Mouse (Mus musculus) E14TG2a.4 (cell line): ENCODE measurements around the gene Nemp1.

Source experiments
- H3K27me3 ChIP-seq: 2 replicates; pipeline ENCODE4 v1.6.1; 2014; ENCODE audit warnings: low read length, control low read depth; ENCODE audit not compliant: insufficient read depth
- H3K36me3 ChIP-seq: 2 replicates; pipeline ENCODE4 v1.6.1; 2014; ENCODE audit warnings: low read length, control low read depth; ENCODE audit not compliant: insufficient read depth
- H3K4me1 ChIP-seq: replicated peaks from 2 replicates; pipeline ENCODE4 v1.6.1; 2014; ENCODE audit warnings: low read depth, low read length, control low read depth
- H3K4me3 ChIP-seq: replicated peaks from 2 replicates; pipeline ENCODE4 v1.5.1; 2014; ENCODE audit warnings: mild to moderate bottlenecking, low read length
- H3K9me3 ChIP-seq: 2 replicates; pipeline ENCODE4 v1.6.1; 2014; ENCODE audit warnings: low read length, control low read depth
- CTCF ChIP-seq: conservative IDR thresholded peaks from 2 replicates; pipeline ENCODE4 v1.5.1; 2014; ENCODE audit warnings: low read length
- NANOG ChIP-seq: IDR thresholded peaks from 2 replicates; pipeline ENCODE4 v1.6.1; 2014; ENCODE audit warnings: borderline replicate concordance, low read length, mixed read lengths
- POU5F1 ChIP-seq: IDR thresholded peaks from 2 replicates; pipeline ENCODE4 v1.6.1; 2014; ENCODE audit warnings: low read length, borderline replicate concordance

Nemp1 gene

DNA sequence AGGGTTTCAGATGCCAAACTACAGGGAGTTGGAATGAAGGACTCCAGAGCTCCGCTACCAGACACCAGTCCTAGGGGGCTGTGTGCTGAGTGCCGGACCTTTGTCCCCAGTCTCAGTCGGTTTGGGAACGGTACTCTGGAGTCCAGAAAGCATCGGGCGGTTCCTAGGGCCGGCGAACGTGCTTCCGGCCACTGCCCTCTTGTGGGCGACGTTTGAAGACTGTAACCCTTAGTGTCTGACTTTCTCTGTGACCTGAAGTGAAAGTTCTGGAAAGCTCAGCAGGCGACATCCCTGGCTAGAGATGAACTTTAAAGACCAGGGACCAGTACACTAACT is 44.7 kb upstream of the Nemp1 start:
- TF ChIP-seq POU5F1: no peak
- TF ChIP-seq NANOG: no peak
- no peak for TF ChIP-seq CTCF
- peaks cover 21% of the 10 kb centered on the region for H3K27me3 ChIP-seq
- H3K36me3 ChIP-seq: peaks cover 7% of the 10 kb centered on the region
- peaks cover 45% of the 10 kb centered on the region for H3K4me1 ChIP-seq
- peaks cover 11% of the 10 kb centered on the region for H3K9me3 ChIP-seq
- peak overlapping the region; percentile 96 for H3K4me3 ChIP-seq

DNA sequence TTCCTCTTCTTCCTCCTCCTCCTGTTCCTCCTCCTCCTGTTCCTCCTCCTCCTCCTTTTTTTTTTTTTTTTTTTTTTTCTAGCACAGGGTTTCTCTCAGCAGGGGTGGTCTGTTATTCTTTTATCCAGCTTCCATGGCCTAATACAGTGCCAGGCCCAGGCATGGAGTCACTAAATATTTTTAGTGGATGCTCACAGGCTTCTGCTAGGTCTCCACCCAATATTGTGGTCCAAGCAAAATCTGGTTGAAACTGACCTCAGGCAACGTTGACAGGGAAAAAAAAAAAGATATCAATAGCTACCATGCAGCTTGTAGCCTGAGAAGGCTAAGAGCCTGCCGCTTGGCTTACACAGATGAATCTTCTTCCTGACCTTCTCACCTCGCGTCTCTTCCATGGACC is 44.0 kb upstream of the Nemp1 start:
- Histone ChIP-seq H3K9me3 (peaks cover 11% of the 10 kb centered on the region), H3K27me3 (peaks cover 21% of the 10 kb centered on the region), H3K36me3 (peaks cover 7% of the 10 kb centered on the region), H3K4me3 (0 out of 2 replicates have a peak overlapping the region, but pooled peaks have one; percentile 96), H3K4me1 (peaks cover 38% of the 10 kb centered on the region)
- TF ChIP-seq POU5F1 (no peak), NANOG (no peak), CTCF (no peak)

DNA sequence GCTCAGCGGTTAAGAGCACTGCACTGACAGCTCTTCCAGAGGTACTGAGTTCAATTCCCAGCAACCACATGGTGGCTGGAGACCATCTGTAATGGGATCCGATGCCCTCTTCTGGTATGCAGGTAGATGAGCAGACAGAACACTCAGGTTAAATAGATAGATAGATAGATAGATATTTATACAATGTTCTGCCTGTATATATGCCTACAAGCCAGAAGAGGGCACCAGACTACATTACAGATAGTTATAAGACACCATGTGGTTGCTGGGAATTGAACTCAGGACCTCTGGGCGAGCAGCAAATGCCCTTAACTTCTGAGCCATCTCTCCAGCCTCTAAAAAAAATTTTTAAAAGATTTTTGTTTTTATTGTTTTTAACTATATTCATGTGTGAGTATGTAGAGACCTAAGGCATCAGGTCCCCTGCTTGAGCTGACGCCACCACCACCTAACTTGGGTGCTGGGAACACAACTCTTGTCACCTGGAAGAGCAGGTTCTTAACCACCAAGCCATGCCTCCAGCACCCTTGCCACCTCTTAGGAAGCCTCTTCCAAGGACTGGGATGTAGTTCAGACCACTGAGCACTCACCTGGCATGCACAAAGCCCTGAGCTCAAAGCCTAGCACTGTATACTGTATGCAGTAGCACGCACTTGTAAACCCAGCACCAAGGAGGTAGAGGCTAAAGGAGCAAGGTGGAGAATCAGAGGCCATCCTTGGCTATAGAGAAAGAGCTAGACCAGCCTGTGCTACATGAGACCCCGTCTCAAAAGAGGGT is 43.1 kb upstream of the Nemp1 start:
- Histone ChIP-seq H3K9me3 (peaks cover 11% of the 10 kb centered on the region), H3K4me3 (no peak overlapping the region), H3K36me3 (peaks cover 7% of the 10 kb centered on the region), H3K27me3 (peaks cover 14% of the 10 kb centered on the region), H3K4me1 (peaks cover 31% of the 10 kb centered on the region)
- TF ChIP-seq CTCF (no peak), POU5F1 (no peak)

DNA sequence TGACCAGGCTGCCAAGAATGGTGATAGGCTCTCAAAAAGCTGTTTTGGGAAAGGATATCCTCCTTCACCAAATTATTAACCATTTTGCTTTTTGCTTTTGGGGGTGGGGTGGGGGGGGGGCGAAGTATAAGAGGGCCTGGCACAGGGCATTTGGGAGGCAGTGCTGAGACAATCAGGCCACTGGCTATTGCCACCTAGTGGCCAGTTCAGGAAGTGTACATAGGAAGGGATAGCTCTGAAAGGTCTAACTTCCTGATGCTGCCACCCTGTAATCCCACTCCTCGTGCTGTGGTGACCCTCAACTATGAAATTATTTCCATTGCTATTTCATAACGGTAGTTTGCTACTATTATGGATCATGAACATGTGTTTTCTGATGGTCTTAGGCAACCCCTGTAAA is 40.3 kb upstream of the Nemp1 start:
- Histone ChIP-seq H3K27me3 (no peaks in the 10 kb centered on the region), H3K4me3 (no peak overlapping the region), H3K9me3 (peaks cover 11% of the 10 kb centered on the region), H3K4me1 (peaks cover 10% of the 10 kb centered on the region), H3K36me3 (peaks cover 7% of the 10 kb centered on the region)
- TF ChIP-seq POU5F1: no peak
- TF ChIP-seq CTCF: peak; percentile 44

DNA sequence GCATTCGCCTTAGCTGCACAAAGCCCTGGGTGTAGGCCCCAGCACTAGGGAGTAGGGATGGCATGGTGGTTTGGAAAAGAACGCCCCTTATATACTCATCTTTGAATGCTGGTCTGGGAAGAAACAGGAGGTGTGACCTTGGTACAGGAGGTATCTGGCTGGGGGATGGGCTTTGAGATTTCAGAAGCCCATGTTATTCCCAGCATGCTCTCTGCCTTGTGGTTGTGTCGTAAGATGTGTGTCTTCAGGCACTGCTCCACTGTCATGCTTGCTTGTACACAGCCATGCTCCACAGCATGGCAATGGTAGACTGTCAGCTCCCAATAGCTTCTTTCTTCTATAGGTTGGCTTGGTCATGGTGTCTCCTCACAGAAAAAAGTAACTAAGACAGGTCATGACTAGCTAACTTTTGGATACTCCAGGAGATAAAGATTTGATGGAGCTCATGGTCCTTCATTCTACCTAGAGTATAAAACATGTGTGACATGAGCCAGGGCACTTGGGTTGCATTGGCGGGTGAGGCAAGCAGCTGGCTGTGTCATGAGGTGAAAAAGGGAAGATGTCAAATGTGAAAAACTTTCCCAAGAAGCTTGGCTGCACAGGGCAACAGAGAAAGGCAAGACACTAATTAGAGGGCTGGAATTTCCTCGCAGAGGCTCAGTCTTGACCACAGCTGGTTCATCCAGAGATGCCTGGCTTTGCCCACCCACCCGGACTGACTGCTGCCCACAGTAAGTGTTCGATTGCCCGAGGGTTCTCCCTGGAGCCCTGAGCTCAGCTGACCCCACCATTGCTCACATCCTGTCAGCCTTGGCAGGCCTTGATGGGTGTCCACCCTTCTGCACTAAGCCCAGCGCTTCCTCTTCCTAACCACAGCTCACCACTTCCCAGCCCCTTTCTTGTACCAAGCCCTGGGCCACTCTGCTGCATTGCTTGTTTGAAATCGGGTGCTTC is 35.2 kb upstream of the Nemp1 start:
- Histone ChIP-seq H3K27me3 (no peaks in the 10 kb centered on the region), H3K4me1 (peaks cover 5% of the 10 kb centered on the region; the same call in 1 of the 2 replicates), H3K4me3 (no peak overlapping the region), H3K9me3 (peaks cover 4% of the 10 kb centered on the region; the same call in 1 of the 2 replicates), H3K36me3 (no peaks in the 10 kb centered on the region)
- no peak for TF ChIP-seq POU5F1
- TF ChIP-seq CTCF: no peak
- no peak for TF ChIP-seq NANOG

DNA sequence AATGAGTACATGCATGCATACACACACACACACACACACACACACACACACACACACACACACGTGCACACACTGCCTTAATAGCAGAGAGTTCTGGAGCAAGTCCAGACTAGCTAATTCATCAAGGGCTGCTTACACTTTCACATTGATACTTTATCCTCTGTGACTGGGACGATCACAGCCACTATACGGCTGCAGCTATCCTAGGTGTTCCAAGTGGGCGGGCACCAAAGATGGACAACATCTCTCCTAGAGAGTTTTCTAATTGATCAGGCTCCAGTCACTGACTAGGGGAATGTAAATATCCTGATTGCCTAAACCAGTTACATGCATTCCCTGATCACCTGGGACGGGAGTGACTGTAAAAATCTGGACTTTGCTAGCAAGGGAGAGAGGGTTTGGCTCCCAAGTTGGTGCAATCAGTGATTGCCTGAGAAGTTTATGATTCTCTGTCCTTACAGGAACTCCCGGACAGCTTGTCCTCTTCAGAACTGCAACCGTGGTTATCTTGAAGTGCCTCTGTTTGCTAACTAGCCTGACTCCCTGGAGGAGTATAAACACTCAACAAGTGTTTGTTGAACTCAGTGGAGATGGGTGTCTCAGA is 33.9 kb upstream of the Nemp1 start:
- TF ChIP-seq CTCF: no peak
- no peak for TF ChIP-seq POU5F1
- no peak for TF ChIP-seq NANOG
- Histone ChIP-seq H3K4me1 (peaks cover 5% of the 10 kb centered on the region; the same call in 1 of the 2 replicates), H3K9me3 (no peaks in the 10 kb centered on the region), H3K4me3 (no peak overlapping the region), H3K27me3 (no peaks in the 10 kb centered on the region), H3K36me3 (no peaks in the 10 kb centered on the region)

DNA sequence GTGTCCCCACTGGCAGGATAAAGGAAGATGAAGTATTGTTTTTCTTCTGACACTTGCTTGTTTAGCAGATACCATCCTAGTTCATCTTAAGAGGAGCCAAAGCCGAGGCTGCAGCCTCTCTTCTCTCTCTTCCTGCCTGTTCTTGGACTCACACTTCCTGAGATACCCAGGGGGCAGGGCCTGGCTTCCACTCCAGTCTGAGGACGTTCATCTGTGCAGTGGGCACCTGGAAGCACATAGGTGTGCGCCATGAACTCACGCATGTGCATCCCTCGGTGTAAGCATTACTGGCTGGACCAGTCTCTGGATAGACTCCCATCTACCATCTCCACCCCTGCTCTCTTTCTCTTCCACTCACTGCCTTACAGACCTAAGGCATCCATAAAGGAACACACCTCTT is 26.3 kb upstream of the Nemp1 start:
- Histone ChIP-seq H3K4me3 (no peak overlapping the region), H3K4me1 (peaks cover 32% of the 10 kb centered on the region), H3K36me3 (no peaks in the 10 kb centered on the region), H3K27me3 (peaks cover 25% of the 10 kb centered on the region), H3K9me3 (no peaks in the 10 kb centered on the region)
- TF ChIP-seq CTCF (no peak), NANOG (no peak), POU5F1 (no peak)
